Mouse (Mus musculus) CH12.LX (cell line): ENCODE results near the gene Fgfr2. TPM values are rescaled to one million over a fixed set of nuclear protein-coding genes. Genes with fewer than 3 reads are reported as not detected.

ENCODE experiments used
- DNase-seq: peaks from one replicate; pipeline ENCODE4 v3.0.0-alpha.2; 2013; ENCODE audit errors: extremely low read depth
- H3K27ac ChIP-seq: 2 replicates; pipeline ENCODE4 v1.5.1; 2012; ENCODE audit warnings: low read depth, mild to moderate bottlenecking, control low read depth, moderate library complexity; ENCODE audit not compliant: insufficient read depth
- H3K27me3 ChIP-seq: replicated peaks from 2 replicates; pipeline ENCODE3; 2012; ENCODE audit warnings: inconsistent platforms
- H3K36me3 ChIP-seq, 2 experiments: replicated peaks in 1 of 2; 2 replicates each; pipeline versions ENCODE3 to v1.6.1; 2012; ENCODE audit warnings: inconsistent platforms in 1 of 2, low read length in 1 of 2, mild to moderate bottlenecking in 1 of 2, mixed read lengths in 1 of 2, moderate library complexity in 1 of 2; ENCODE audit not compliant: control insufficient read depth in 1 of 2, insufficient read depth in 1 of 2
- H3K4me1 ChIP-seq, 2 experiments: 2 replicates each; pipeline ENCODE4 v1.6.1; 2012; ENCODE audit warnings: inconsistent platforms in 1 of 2, moderate library complexity in 1 of 2; ENCODE audit not compliant: insufficient read depth in 2 of 2, control insufficient read depth in 1 of 2
- H3K4me2 ChIP-seq: 2 replicates; pipeline ENCODE4 v1.6.1; 2012; ENCODE audit warnings: low read depth, mild to moderate bottlenecking, control low read depth; ENCODE audit not compliant: poor library complexity, insufficient read depth, severe bottlenecking
- H3K4me3 ChIP-seq, 3 experiments: fragments of 150-350 bp in 1 of 3; sonication (generic) in 1 of 3; replicated peaks in 1 of 3; 2 replicates each; pipeline versions ENCODE3 to v1.5.1; 2011 to 2012; ENCODE audit warnings: low read depth in 2 of 3, low read length in 2 of 3, mild to moderate bottlenecking in 2 of 3, moderate library complexity in 2 of 3, control low read depth in 1 of 3, improper control_type of control experiment in 1 of 3, inconsistent platforms in 1 of 3, mixed read lengths in 1 of 3; ENCODE audit not compliant: poor library complexity in 1 of 3
- H3K79me2 ChIP-seq: replicated peaks from 2 replicates; pipeline ENCODE4 v1.6.1; 2012; ENCODE audit warnings: mild to moderate bottlenecking, moderate library complexity; ENCODE audit not compliant: control insufficient read depth, poor library complexity, insufficient read depth, severe bottlenecking; ENCODE audit errors: extremely low read depth
- H3K9ac ChIP-seq: 2 replicates; pipeline ENCODE4 v1.6.1; 2012; ENCODE audit warnings: low read depth, mild to moderate bottlenecking, control low read depth, moderate library complexity; ENCODE audit not compliant: insufficient read depth
- H3K9me3 ChIP-seq: replicated peaks from 2 replicates; pipeline ENCODE3; 2012; ENCODE audit warnings: low read length, inconsistent platforms, mixed read lengths
- BHLHE40 ChIP-seq: IDR thresholded peaks from 2 replicates; pipeline ENCODE4 v1.6.1; 2011; ENCODE audit warnings: mild to moderate bottlenecking, low read depth, low read length, improper control_type of control experiment
- CHD1 ChIP-seq: IDR thresholded peaks from 2 replicates; pipeline ENCODE4 v1.6.1; 2012; ENCODE audit warnings: low read depth, low read length, improper control_type of control experiment, inconsistent platforms
- CTCF ChIP-seq, 2 experiments: IDR thresholded peaks in 1 of 2; conservative IDR thresholded peaks in 1 of 2; 2 replicates each; pipeline ENCODE4 v1.5.1; 2011 to 2012; ENCODE audit warnings: low read depth in 2 of 2, low read length in 2 of 2, improper control_type of control experiment in 1 of 2, inconsistent platforms in 1 of 2, mild to moderate bottlenecking in 1 of 2, moderate library complexity in 1 of 2
- E2F4 ChIP-seq: IDR thresholded peaks from 2 replicates; pipeline ENCODE4 v1.6.1; 2011; ENCODE audit warnings: low read depth, low read length, improper control_type of control experiment; ENCODE audit not compliant: insufficient replicate concordance
- ELF1 ChIP-seq: IDR thresholded peaks from 2 replicates; pipeline ENCODE4 v1.6.1; 2014; ENCODE audit warnings: low read depth, mild to moderate bottlenecking, inconsistent platforms, low read length, improper control_type of control experiment
- EP300 ChIP-seq: IDR thresholded peaks from 2 replicates; pipeline ENCODE4 v1.6.1; 2011; ENCODE audit warnings: low read length, improper control_type of control experiment
- ETS1 ChIP-seq: conservative IDR thresholded peaks from 2 replicates; pipeline ENCODE4 v1.6.1; 2012; ENCODE audit warnings: low read depth, mild to moderate bottlenecking, inconsistent platforms, low read length, improper control_type of control experiment, moderate library complexity
- GABPA ChIP-seq: IDR thresholded peaks from 2 replicates; pipeline ENCODE4 v1.6.1; 2012; ENCODE audit warnings: low read depth, low read length, improper control_type of control experiment, inconsistent platforms; ENCODE audit not compliant: insufficient replicate concordance
- JUN ChIP-seq: IDR thresholded peaks from 2 replicates; pipeline ENCODE4 v1.6.1; 2011; ENCODE audit warnings: low read depth, mild to moderate bottlenecking, low read length, improper control_type of control experiment, moderate library complexity; ENCODE audit not compliant: insufficient read depth
- KAT2A ChIP-seq: IDR thresholded peaks from 2 replicates; pipeline ENCODE4 v1.6.1; 2012; ENCODE audit warnings: low read length, improper control_type of control experiment, inconsistent platforms; ENCODE audit not compliant: insufficient replicate concordance
- MAFK ChIP-seq: IDR thresholded peaks from 2 replicates; pipeline ENCODE4 v1.6.1; 2011; ENCODE audit warnings: low read length, improper control_type of control experiment; ENCODE audit not compliant: insufficient replicate concordance
- MAZ ChIP-seq: IDR thresholded peaks from 2 replicates; pipeline ENCODE4 v1.6.1; 2012; ENCODE audit warnings: low read depth, mild to moderate bottlenecking, inconsistent platforms, low read length, improper control_type of control experiment, moderate library complexity
- MYC ChIP-seq: IDR thresholded peaks from 2 replicates; pipeline ENCODE4 v1.6.1; 2011; ENCODE audit warnings: low read depth, mild to moderate bottlenecking, improper control_type of control experiment, low read length
- NELFE ChIP-seq: IDR thresholded peaks from 2 replicates; pipeline ENCODE4 v1.6.1; 2011; ENCODE audit warnings: low read depth, low read length, improper control_type of control experiment
- NRF1 ChIP-seq: IDR thresholded peaks from 2 replicates; pipeline ENCODE4 v1.6.1; 2014; ENCODE audit warnings: low read depth, mild to moderate bottlenecking, inconsistent platforms, low read length, improper control_type of control experiment, moderate library complexity
- RCOR1 ChIP-seq: conservative IDR thresholded peaks from 2 replicates; pipeline ENCODE4 v1.6.1; 2012; ENCODE audit warnings: low read depth, mild to moderate bottlenecking, inconsistent platforms, low read length, improper control_type of control experiment
- SIN3A ChIP-seq: IDR thresholded peaks from 2 replicates; pipeline ENCODE4 v1.6.1; 2012; ENCODE audit warnings: low read length, improper control_type of control experiment, inconsistent platforms
- SMC3 ChIP-seq: IDR thresholded peaks from 2 replicates; pipeline ENCODE4 v1.6.1; 2011; ENCODE audit warnings: low read depth, low read length, improper control_type of control experiment
- USF2 ChIP-seq: conservative IDR thresholded peaks from 2 replicates; pipeline ENCODE4 v1.6.1; 2011; ENCODE audit warnings: low read depth, low read length, improper control_type of control experiment
- ZKSCAN1 ChIP-seq: IDR thresholded peaks from 2 replicates; pipeline ENCODE4 v1.6.1; 2012; ENCODE audit warnings: low read depth, inconsistent platforms, low read length, improper control_type of control experiment, borderline replicate concordance
- ZNF384 ChIP-seq: IDR thresholded peaks from 2 replicates; pipeline ENCODE4 v1.6.1; 2012; ENCODE audit warnings: low read depth, low read length, improper control_type of control experiment, inconsistent platforms
- dilution Hi-C: fragments of 300-500 bp; cut with MboI; formaldehyde crosslinking; loops from 2 replicates; pipeline ENCODE4 v1.14.3; 2020; ENCODE audit warnings: low sequenced_read_pairs; ENCODE audit not compliant: extremely low pct_unique_long_range_greater_than_20kb, extremely low pct_ligation_motif_present
- in situ Hi-C: fragments of 300-500 bp; cut with MboI; formaldehyde crosslinking; loops from 3 replicates; pipeline ENCODE4 v1.14.3; 2019; ENCODE audit warnings: low sequenced_read_pairs, low pct_ligation_motif_present, low pct_unique_long_range_greater_than_20kb, mixed read lengths
- polyA plus RNA-seq: library from polyadenylated mRNA; unstranded; fragments of >175 nt; gene quantifications from 2 replicates; pipeline ENCODE4 v1.2.1, GENCODE M21; 2012; ENCODE audit warnings: low read depth; ENCODE audit not compliant: insufficient read length
- total RNA-seq, 2 experiments: library from RNA; depleted of rRNA; stranded (reverse); fragments of 300-350 nt in 1 of 2; fragments of >200 nt in 1 of 2; gene quantifications; 2 replicates each; pipeline ENCODE4 v1.2.3; 2012 to 2014

Fgfr2 gene
- total and polyA plus RNA-seq, 3 experiments, result not detected

GRCm38 (mm10) chr7:132977981-132978380 is 145.2 kb downstream of the Fgfr2 start:
- TF ChIP-seq JUN, result no peak
- no peak for TF ChIP-seq NELFE
- TF ChIP-seq MAFK, result no peak
- TF ChIP-seq ELF1, result no peak
- TF ChIP-seq NRF1, result no peak
- TF ChIP-seq EP300, result no peak
- no peak for TF ChIP-seq CHD1
- no peak for TF ChIP-seq SIN3A
- no peak for TF ChIP-seq E2F4
- no peak for TF ChIP-seq RCOR1
- no peak for TF ChIP-seq ETS1
- in situ Hi-C loops (no loop called here), dilution Hi-C loops (no loop called here)
- Histone ChIP-seq H3K79me2 (no peaks in the 10 kb centered on the region), H3K4me3 (no peak overlapping the region), H3K36me3 (peaks cover 20 to 54% of the 10 kb centered on the region in 2 experiments), H3K27ac (no peak overlapping the region), H3K9ac (no peak overlapping the region), H3K4me2 (no peak overlapping the region), H3K4me1 (peaks cover 3 to 10% of the 10 kb centered on the region in 2 experiments; a peak in 1 of 4 replicates), H3K27me3 (no peaks in the 10 kb centered on the region), H3K9me3 (peaks cover 2% of the 10 kb centered on the region)
- no peak for DNase-seq

GRCm38 (mm10) chr7:132976079-132976478 is 147.1 kb downstream of the Fgfr2 start:
- H3K27me3 ChIP-seq, result no peaks in the 10 kb centered on the region
- peaks cover 9 to 41% of the 10 kb centered on the region in 2 experiments for H3K36me3 ChIP-seq
- no peaks in the 10 kb centered on the region for H3K4me1 ChIP-seq
- dilution Hi-C loops, result no loop called here
- DNase-seq, result no peak
- H3K4me3 ChIP-seq, result no peak overlapping the region
- in situ Hi-C loops, result no loop called here
- TF ChIP-seq SMC3, result no peak
- no peak for TF ChIP-seq NRF1
- TF ChIP-seq GABPA, result no peak
- TF ChIP-seq CTCF (conservative IDR thresholded peaks at IDR 0.05 in 1 of 2, IDR thresholded peaks at IDR 0.05 in 1 of 2; ENCODE audit: low read depth in 2 of 2, low read length in 2 of 2), result no peak
- TF ChIP-seq E2F4, result no peak
- no peak for TF ChIP-seq MYC
- TF ChIP-seq SIN3A, result no peak
- TF ChIP-seq BHLHE40, result no peak
- no peak for TF ChIP-seq ZKSCAN1
- TF ChIP-seq ZNF384, result no peak
- no peak for TF ChIP-seq EP300
- no peak for TF ChIP-seq KAT2A
- TF ChIP-seq CHD1, result no peak
- no peak for TF ChIP-seq USF2
- TF ChIP-seq MAZ, result no peak
- no peak overlapping the region for H3K4me2 ChIP-seq
- peaks cover 2% of the 10 kb centered on the region for H3K9me3 ChIP-seq
- H3K79me2 ChIP-seq, result no peaks in the 10 kb centered on the region
- no peak overlapping the region for H3K27ac ChIP-seq
- no peak overlapping the region for H3K9ac ChIP-seq
